Mouse (Mus musculus): ENCODE results near the gene Alg14.

DNA sequence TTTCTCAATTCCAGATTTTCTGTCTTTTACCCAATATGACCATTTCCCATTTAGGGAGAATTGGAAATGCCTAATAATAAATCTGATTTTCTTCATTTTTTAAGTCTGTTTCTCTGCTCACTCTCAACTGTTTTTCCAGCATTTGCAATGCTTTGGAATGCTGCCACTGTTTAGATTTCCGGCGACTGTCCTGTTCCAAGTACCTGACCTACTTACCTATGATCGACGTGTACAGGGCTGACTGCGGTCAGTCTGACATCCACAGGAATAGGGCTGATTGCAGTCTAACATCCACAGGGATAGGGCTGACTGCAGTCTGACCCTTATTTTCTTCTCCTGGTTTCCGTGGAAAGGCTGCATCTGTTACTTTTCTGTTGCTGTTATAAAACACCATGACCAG, 6.4 kb upstream of the Alg14 start:
- TF ChIP-seq CTCF (IDR thresholded peaks at IDR 0.05; ENCODE audit: low read depth, low read length) = no peak
- TF ChIP-seq POLR2A (IDR thresholded peaks at IDR 0.05; ENCODE audit: borderline replicate concordance, low read depth, low read length) = no peak
